Mouse (Mus musculus): Measurements from ENCODE around the gene Cyp26c1.

DNA sequence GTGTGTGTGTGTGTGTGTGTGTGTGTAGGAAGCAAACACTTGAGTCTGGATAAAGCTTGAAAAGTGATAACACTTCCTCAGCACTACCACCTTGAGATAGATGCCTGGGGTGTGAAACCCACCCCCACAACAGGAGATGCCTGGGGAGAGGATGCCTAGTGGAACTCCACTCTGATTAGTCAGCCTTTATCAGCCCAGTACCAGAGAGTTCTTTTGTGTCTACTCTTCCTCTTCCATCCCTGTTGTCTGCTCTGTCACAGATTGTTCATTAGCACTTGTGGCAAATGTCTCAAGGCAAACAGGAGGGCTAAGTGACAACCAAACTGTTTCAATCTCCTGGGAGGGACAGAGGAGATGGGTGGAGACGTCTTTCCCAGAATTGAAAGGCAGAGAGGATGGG, 33.8 kb downstream of the Cyp26c1 start:
- TF ChIP-seq CTCF (IDR thresholded peaks at IDR 0.05; ENCODE audit: borderline replicate concordance, insufficient read depth, low read depth, low read length) (no peak), POLR2A (IDR thresholded peaks at IDR 0.05; ENCODE audit: borderline replicate concordance, insufficient read depth, low read length) (no peak)

Measured in cerebellum, adult 2 months (tissue).